Comparison of ENCODE assay signal across 8 mouse cellular contexts in the genomic region with DNA sequence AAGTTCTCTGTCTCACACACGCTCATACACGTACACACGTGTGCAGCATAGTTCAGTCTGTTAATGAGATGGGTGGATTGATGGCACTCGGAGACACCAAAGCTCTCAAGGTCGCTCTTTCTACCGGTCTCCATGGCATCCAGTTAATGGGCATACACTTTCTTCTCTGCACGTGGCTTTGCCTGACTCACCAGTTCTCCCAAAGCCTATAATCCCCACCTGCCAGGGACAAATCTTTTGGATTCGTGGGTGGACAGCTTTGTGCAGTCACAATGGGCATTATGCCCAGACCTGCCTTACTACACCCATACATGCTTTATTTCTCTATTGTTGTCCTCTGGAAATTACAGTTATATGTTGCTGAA. TPM values are rescaled to one million over a fixed set of nuclear protein-coding genes. Genes with fewer than 3 reads are reported as not detected.
DNase-seq lines count a peak whose midpoint lies in the region; ATAC-seq and TF ChIP-seq lines count a peak whose summit lies in the region.

No protein-coding gene starts in this region.

- H3K9ac ChIP-seq in forebrain, embryonic 12.5 days, result peak overlapping the region; percentile 91
- H3K9ac ChIP-seq in limb, embryonic 12.5 days (replicated peaks), result peak overlapping the region; percentile 50

- no peaks in the 10 kb centered on the region for H3K27me3 ChIP-seq in forebrain, embryonic 12.5 days
- H3K27me3 ChIP-seq in limb, embryonic 12.5 days, result no peaks in the 10 kb centered on the region
- H3K27me3 ChIP-seq in small intestine, adult 2 months (ENCODE audit: control insufficient read depth, insufficient read depth, low read length), result no peaks in the 10 kb centered on the region

- TF ChIP-seq POLR2A in small intestine, adult 2 months (IDR thresholded peaks at IDR 0.05; ENCODE audit: low read depth, low read length), result no peak

- peaks cover 32% of the 10 kb centered on the region for H3K36me3 ChIP-seq in forebrain, embryonic 12.5 days (replicated peaks)
- H3K36me3 ChIP-seq in limb, embryonic 12.5 days, result peaks cover 41% of the 10 kb centered on the region
- H3K36me3 ChIP-seq in small intestine, adult 2 months (ENCODE audit: control insufficient read depth, insufficient read depth, low read length), result peaks cover 7% of the 10 kb centered on the region; the same call in 1 of the 2 replicates

- peak overlapping the region; percentile 94 for H3K4me3 ChIP-seq in forebrain, embryonic 12.5 days (replicated peaks)
- peak overlapping the region; percentile 95 for H3K4me3 ChIP-seq in limb, embryonic 12.5 days (replicated peaks)
- peak overlapping the region; percentile 95 for H3K4me3 ChIP-seq in small intestine, adult 2 months (ENCODE audit: low read depth, low read length)

- no peak for DNase-seq in frontal cortex, postnatal 25 days (ENCODE audit: low spot score in 2 of 2)
- DNase-seq in retina, postnatal 1 day, result peak; percentile 34
- DNase-seq in retina, embryonic 14.5 days (ENCODE audit: low spot score), result no peak
- DNase-seq in frontal cortex, postnatal 14 days (ENCODE audit: low spot score in 2 of 2), result no peak

- ATAC-seq in frontal cortex, adult (ENCODE audit: low TSS enrichment), result 0 out of 2 replicates have a peak, but pooled peaks have one; percentile 2
- ATAC-seq in forebrain, embryonic 12.5 days (ENCODE audit: low FRiP score), result 0 out of 2 replicates have a peak, but pooled peaks have one; percentile 7
- ATAC-seq in limb, embryonic 12.5 days (ENCODE audit: insufficient number of reproducible peaks, insufficient read depth, low FRiP score, low TSS enrichment, low read depth), result no peak

- 6% methylated on average over 8 of the region's 8 CpGs for WGBS in forebrain, embryonic 12.5 days
- 18% methylated on average over 8 of the region's 8 CpGs for WGBS in limb, embryonic 12.5 days
- under 1% methylated on average over 8 of the region's 8 CpGs for WGBS in small intestine, adult 2 months

- H3K9me3 ChIP-seq in forebrain, embryonic 12.5 days, result no peaks in the 10 kb centered on the region
- H3K9me3 ChIP-seq in limb, embryonic 12.5 days, result no peaks in the 10 kb centered on the region

- H3K27ac ChIP-seq in forebrain, embryonic 12.5 days, result peak overlapping the region; percentile 86; the same call in 1 of the 2 replicates
- H3K27ac ChIP-seq in limb, embryonic 12.5 days, result peak overlapping the region; percentile 66; the same call in 1 of the 2 replicates
- H3K27ac ChIP-seq in small intestine, adult 2 months (ENCODE audit: insufficient read depth, low read depth, low read length), result peak overlapping the region; percentile 42; the same call in 1 of the 2 replicates

- peaks cover 20% of the 10 kb centered on the region for H3K4me1 ChIP-seq in forebrain, embryonic 12.5 days
- peaks cover 23% of the 10 kb centered on the region for H3K4me1 ChIP-seq in limb, embryonic 12.5 days (replicated peaks)
- H3K4me1 ChIP-seq in small intestine, adult 2 months (ENCODE audit: control insufficient read depth, insufficient read depth, insufficient read length, low read length), result peaks cover 3% of the 10 kb centered on the region; the same call in 1 of the 2 replicates

- TF ChIP-seq CTCF in small intestine, adult 2 months (IDR thresholded peaks at IDR 0.05; ENCODE audit: extremely low read depth, insufficient read length, insufficient replicate concordance, low read depth, low read length), result no peak

- peak overlapping the region; percentile 98 for H3K4me2 ChIP-seq in forebrain, embryonic 12.5 days
- H3K4me2 ChIP-seq in limb, embryonic 12.5 days, result peak overlapping the region; percentile 77

RNA-seq across cellular contexts. Expression of a gene that starts 0.6 kb away (rescaled TPM):
- 125 and 129 TPM in 2 replicates for polyA plus RNA-seq in forebrain, embryonic 12.5 days (2016; fragmentation: Nextera tagmentation; extraction: Ambion mirVana)
- 118 TPM in 2 replicates for polyA plus RNA-seq in limb, embryonic 12.5 days (2016; fragmentation: Nextera tagmentation; extraction: Ambion mirVana)
- polyA plus RNA-seq in small intestine, adult 2 months (2012; rRNA removed), result 39.4 and 55.7 TPM in 2 replicates

RNA-seq across cellular contexts. Expression of a gene that starts 16.2 kb away (rescaled TPM):
- 9.3 and 14.8 TPM in 2 replicates for polyA plus RNA-seq in forebrain, embryonic 12.5 days (2016; fragmentation: Nextera tagmentation; extraction: Ambion mirVana)
- polyA plus RNA-seq in limb, embryonic 12.5 days (2016; fragmentation: Nextera tagmentation; extraction: Ambion mirVana), result 14.7 and 47.6 TPM in 2 replicates
- polyA plus RNA-seq in small intestine, adult 2 months (2012; rRNA removed), result 4.5 and 4.8 TPM in 2 replicates

RNA-seq across cellular contexts. Expression of a gene that starts 25.0 kb away (rescaled TPM):
- 14.1 and 15.4 TPM in 2 replicates for polyA plus RNA-seq in forebrain, embryonic 12.5 days (2016; fragmentation: Nextera tagmentation; extraction: Ambion mirVana)
- 15.8 and 16.5 TPM in 2 replicates for polyA plus RNA-seq in limb, embryonic 12.5 days (2016; fragmentation: Nextera tagmentation; extraction: Ambion mirVana)
- 0.08 and 0.44 TPM in 2 replicates for polyA plus RNA-seq in small intestine, adult 2 months (2012; rRNA removed)

RNA-seq across cellular contexts. Expression of a gene that starts 39.3 kb away (rescaled TPM):
- polyA plus RNA-seq in forebrain, embryonic 12.5 days (2016; fragmentation: Nextera tagmentation; extraction: Ambion mirVana), result 3.8 and 4.9 TPM in 2 replicates
- polyA plus RNA-seq in limb, embryonic 12.5 days (2016; fragmentation: Nextera tagmentation; extraction: Ambion mirVana), result 2.4 and 2.9 TPM in 2 replicates
- 31.2 and 45.7 TPM in 2 replicates for polyA plus RNA-seq in small intestine, adult 2 months (2012; rRNA removed)

Comparison
In these comparisons a context has a peak if more than half of its experiments do, and no peak if none do; other contexts are left out.
1. RNA of a gene that starts 25.0 kb away (polyA plus RNA-seq): 15.8 to 16.5 TPM in limb, embryonic 12.5 days and 14.1 to 15.4 TPM in forebrain, embryonic 12.5 days; 0.08 to 0.44 TPM in small intestine, adult 2 months; every median in the first group is over 10 times any median in the second.
2. Peak in every context shown above with its lines, with median percentiles within 50 percentile points of each other: H3K27ac ChIP-seq and H3K4me3 ChIP-seq.